Mouse (Mus musculus) mesoderm, embryonic 11.5 days (tissue): ENCODE measurements around the gene Slc1a2.

ENCODE experiments used
- DNase-seq: peaks from one replicate; pipeline ENCODE4 v3.0.0-alpha.2; 2012; ENCODE audit warnings: low read depth, low spot score

Gene Slc1a2

GRCm38 (mm10) chr2:102712678-102713628, 54.5 kb downstream of the Slc1a2 start:
- no peak for DNase-seq

DNA sequence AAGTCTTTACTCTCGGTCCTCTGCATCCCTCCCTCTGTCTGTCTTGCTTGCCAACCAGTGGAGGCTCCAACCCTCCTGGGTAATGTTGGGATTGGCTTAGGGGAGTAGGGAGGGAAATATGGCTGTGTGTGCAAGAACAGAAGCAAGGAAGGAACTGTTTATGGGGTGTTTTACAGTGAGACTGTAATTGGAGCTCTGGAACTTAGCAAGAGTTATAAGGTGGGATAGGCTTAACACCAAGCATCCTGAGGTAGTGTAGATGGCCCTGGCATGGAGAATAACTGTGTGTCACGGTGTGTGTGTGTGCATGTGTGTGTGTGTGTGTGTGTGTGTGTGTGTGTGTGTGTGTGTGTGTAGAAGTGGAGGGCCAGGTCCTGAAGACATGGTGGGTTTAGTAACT, 55.9 kb downstream of the Slc1a2 start:
- peak; percentile 12 for DNase-seq

- DNase-seq = no peak
Measured at GRCm38 (mm10) chr2:102715754-102716153, 57.3 kb downstream of the Slc1a2 start.

DNA sequence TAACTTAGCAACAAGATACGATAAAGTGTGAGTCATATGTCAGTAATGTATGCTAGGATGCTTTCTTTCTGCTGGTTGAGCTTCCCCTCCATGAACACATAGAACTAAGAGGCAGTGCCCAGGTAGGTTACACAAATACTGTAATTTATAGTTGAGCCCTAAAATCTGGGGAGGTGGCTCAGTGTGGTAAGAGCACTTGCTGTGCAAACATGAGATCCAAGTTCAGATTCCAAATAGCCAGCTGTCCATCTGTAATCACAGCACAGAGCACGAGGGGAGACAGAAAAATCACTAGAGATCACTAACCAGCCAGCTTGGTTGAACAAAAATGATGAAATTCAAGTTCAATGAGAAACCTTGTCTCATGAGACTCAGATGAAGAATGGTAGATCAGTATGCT, 63.4 kb downstream of the Slc1a2 start:
- no peak for DNase-seq

DNA sequence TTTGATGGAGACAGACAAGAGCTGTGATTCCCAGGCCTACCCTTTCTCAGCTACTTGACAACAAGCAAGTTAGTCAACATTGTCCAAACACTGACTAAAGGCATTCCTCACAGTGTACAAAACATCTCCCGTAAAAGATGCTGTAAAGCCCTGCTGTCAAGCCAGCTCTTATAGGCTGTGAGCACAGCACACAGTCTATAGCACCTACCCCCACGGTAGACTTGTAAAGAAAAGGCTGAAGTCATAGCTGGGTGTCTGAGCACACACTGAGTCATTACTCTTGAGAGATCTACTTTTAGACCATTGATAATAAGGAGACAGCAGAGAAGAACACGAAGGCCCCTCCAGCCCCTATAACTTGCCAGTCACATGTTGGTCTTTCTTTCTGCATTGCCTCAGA, 66.6 kb downstream of the Slc1a2 start:
- no peak for DNase-seq

GRCm38 (mm10) chr2:102730386-102730785, 71.9 kb downstream of the Slc1a2 start:
- no peak for DNase-seq

- DNase-seq = no peak
Measured at GRCm38 (mm10) chr2:102730788-102731187, 72.3 kb downstream of the Slc1a2 start.

DNA sequence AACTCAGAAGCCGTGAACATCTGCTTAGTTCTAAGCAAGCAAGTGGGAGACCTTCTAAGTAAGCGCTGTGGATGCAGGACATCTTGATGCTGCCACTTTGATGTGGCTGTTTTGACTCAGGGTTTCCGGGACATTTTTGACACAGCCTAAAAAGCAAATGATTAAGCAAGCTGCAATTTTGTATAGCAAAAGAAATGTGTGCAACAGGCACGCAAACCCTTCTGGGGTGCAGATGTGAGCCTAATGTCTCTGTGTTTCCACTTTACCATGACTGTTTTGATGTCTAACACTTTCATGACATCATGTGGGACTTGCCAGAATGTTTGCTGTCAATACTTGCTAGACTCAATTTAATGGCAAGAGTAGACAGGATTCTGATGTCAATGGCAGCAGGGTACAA, 74.7 kb downstream of the Slc1a2 start:
- no peak for DNase-seq

DNA sequence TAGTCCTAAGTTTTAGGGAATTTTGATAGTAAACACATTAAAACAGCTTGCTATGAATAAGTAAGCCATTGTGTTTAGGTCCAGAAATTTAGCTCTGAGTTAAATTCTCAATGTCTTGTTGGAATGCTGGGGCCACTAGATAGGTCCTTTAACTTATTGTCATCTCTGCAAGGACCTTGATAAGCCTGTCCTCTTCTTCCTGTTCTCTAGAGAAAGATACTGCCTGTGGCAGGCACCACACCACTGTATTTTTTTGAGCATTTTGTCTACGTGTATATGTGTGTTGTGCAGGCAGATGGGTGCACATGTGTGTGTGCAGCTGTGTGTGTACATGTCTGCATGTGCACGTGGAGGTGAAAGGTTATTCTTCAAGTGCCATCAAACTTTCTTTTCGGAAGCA, 75.6 kb downstream of the Slc1a2 start:
- DNase-seq = no peak

- DNase-seq = no peak
Measured at GRCm38 (mm10) chr2:102735031-102735430, 76.6 kb downstream of the Slc1a2 start.

DNA sequence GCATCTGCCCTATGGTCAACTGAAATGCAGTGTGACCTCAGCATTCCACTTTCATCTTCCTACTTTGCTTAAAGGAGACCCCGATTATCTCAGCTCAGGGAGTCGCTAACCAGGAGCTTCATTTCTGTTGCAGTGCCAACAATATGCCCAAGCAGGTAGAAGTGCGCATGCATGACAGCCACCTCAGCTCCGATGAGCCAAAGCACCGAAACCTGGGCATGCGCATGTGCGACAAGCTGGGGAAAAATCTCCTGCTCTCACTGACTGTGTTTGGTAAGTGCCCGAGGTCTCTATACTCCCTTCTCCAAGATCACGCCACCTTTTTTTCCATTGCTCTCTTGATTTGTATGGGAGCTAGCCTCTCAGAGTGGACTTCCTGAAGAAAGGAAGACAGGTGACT, 77.4 kb downstream of the Slc1a2 start:
- no peak for DNase-seq

DNA sequence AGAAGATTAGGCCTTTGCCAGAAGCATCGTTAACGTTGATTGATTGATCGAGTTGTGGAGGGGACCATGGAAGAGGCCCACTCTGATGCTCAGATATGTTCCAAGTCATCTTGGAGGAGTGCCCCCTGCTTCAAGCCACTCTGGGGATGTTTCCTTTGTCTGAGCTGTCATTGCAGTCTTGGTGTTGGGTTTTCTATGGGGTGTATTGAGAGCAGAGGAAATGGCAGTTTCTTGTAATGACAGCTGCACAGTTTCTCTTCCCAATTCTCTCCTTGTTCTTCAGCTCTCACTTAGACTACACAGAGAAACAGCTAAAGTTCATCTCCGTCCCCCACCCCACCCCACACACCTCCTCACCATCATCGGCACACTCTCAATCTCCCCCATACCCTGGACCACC, 78.0 kb downstream of the Slc1a2 start:
- DNase-seq = no peak

- DNase-seq = no peak
Measured at GRCm38 (mm10) chr2:102738852-102739251, 80.4 kb downstream of the Slc1a2 start.

DNA sequence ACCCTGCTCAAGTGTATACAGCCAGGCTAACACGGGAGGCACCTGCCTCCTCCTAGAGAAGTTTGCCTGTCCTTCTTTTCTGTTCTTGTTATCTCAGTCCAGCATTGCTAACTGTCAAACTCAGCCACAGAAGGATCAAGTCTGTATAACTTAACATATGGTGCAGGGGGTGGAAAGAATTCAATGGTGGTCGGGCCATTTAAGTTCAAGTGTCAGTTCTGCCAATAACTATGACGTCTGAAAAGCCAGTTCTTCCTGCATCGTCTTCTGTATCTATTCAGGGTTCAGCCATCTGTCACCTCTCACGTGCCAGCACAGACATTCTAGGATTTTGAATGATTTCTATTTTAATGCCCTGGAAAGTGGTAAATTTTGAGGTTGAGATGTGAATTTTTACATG, 84.2 kb downstream of the Slc1a2 start:
- DNase-seq = no peak

DNA sequence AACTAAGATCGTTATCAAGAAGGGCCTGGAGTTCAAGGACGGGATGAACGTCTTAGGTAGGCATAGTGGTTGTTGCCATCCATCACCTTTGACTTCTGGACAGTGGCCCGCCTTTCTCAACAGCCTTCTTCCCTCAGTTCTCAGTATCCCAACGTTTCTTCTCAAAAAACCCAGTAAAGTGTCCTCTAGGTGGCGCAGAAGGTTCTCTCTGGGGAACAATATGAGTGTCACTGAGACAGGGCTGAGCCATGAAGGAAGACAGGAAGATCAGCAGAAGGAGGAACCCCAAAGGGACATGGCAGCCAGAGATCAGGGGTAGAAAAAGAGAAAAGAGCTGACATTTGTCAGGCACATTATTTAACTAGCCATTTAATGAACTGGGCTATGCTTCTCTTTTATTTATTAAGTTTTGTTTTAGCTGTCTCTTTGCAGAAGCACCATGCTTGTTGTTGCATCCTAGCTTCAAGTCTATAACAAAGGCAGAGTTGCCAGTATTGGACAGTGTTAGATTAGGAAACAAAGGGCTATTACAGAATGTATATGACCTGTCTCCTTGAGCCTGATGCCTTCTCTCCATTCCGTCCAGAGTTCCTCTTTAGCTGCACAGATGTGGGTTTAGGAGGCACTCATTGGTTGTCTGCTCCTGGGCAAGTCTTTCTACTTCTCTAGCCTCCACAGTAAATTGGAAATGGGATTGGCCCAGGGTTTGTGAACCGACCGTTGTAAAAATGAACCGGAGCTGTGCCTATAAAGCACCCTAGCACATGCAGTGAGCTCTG, 85.6 kb downstream of the Slc1a2 start:
- peak; percentile 54 for DNase-seq

- DNase-seq = peak; percentile 65
Measured at GRCm38 (mm10) chr2:102745259-102745906, 86.9 kb downstream of the Slc1a2 start.

DNA sequence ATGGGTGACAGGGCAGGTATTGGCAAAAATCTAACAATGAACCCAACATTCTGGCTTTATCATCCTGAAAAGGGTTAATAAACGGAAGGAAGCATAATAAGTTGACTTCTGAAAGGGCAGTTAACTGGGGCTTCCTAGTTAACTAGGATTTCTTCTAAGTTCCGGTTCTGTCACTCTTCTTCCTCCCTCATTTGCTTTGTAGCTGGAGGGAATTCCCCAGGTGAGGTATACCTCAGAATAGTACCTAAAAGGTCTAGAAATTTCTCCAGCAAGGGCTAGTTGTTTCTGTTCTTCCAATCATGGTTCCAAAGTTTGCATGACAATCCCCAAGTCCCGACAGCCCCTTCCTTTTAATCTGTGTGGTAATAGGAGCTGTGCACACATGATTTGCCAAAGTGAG, 89.3 kb downstream of the Slc1a2 start:
- DNase-seq = no peak

DNA sequence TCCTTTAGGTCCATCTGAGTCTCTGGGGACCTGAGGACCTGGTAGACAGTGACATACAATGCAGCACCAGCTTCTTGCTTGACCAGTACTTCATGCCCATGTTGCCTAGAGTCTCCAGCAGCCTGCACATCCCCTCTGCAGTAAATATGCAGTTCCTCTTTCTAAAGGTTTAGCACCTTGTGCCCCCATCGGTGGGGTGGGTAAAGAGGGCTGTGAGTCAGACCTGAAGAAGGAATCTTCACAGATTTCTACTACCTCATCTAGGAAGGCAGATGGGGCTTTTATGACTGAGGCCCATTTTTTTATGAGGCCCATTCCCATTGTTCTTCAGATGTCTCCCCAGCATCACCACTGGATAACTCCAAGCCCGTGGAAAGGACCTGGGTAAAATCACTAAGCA, 91.5 kb downstream of the Slc1a2 start:
- DNase-seq = no peak

DNA sequence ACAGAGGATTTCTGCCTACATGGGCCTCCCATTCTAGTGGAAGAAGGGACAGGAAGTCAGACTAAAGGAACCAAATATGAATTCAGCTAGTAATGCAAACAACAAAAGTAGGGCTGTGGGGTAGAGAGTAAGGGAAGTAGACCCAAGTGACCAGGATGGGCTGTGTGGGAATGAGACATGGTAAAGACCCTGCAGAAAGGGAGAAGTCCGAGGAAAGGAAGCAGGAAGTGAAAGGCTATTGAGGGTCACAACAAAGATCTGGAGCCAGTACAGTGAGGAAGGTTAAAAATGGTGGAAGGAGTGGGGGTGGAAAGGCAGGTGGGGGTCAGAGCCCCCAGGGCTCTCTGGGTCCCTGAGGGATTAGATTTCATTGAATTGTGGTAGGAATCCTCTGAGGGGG, 93.4 kb downstream of the Slc1a2 start:
- no peak for DNase-seq

GRCm38 (mm10) chr2:102757241-102757860, 98.9 kb downstream of the Slc1a2 start:
- no peak for DNase-seq

GRCm38 (mm10) chr2:102759479-102759878, 101.0 kb downstream of the Slc1a2 start:
- no peak for DNase-seq
